Mouse (Mus musculus) gonadal fat pad, adult 2 months (tissue): ENCODE data around the gene Pabpc4. TPM values are rescaled to one million over a fixed set of nuclear protein-coding genes. Genes with fewer than 3 reads are reported as not detected.

ENCODE experiments used
- DNase-seq: peaks from one replicate; pipeline ENCODE4 v3.0.0-alpha.2; 2012; ENCODE audit warnings: low read depth
- polyA plus RNA-seq: library from polyadenylated mRNA; depleted of rRNA; stranded (reverse); fragments of >200 nt; gene quantifications from 2 replicates; pipeline ENCODE4 v1.2.3, GENCODE M21; 2012; rRNA removed

Pabpc4 gene
- polyA plus RNA-seq, 1 experiment, result 58.2 TPM

GRCm38 (mm10) chr4:123342091-123342641 is 80.0 kb downstream of the Pabpc4 start:
- no peak for DNase-seq

GRCm38 (mm10) chr4:123342642-123343470 is 80.7 kb downstream of the Pabpc4 start, which contains the start of gene Bmp8a:
Bmp8a (minus strand) TSS chr4:123343252.
- no peak for DNase-seq

GRCm38 (mm10) chr4:123343471-123343789 is 81.3 kb downstream of the Pabpc4 start:
- DNase-seq, result no peak

Other genes starting within 250 kb of the Pabpc4 start
- gene Trit1, start 245.8 kb upstream of the Pabpc4 start, polyA plus RNA-seq, result 7.3 and 8.5 TPM in 2 replicates
- 0.13 and 0.20 TPM in 2 replicates for gene Bmp8b, start 157.2 kb upstream of the Pabpc4 start, polyA plus RNA-seq
- gene Oxct2b, start 146.1 kb upstream of the Pabpc4 start, polyA plus RNA-seq, result 2.0 and 2.5 TPM in 2 replicates
- 13.5 and 15.4 TPM in 2 replicates for gene Ppie, start 122.4 kb upstream of the Pabpc4 start, polyA plus RNA-seq
- 0.18 and 0.95 TPM in 2 replicates for gene Hpcal4, start 79.1 kb upstream of the Pabpc4 start, polyA plus RNA-seq
- 0.23 and 0.31 TPM in 2 replicates for gene Nt5c1a, start 60.8 kb upstream of the Pabpc4 start, polyA plus RNA-seq
- gene Heyl, start 28.8 kb upstream of the Pabpc4 start, polyA plus RNA-seq, result 7.3 and 8.5 TPM in 2 replicates
- 1.5 and 2.1 TPM in 2 replicates for gene Oxct2a, start 61.3 kb downstream of the Pabpc4 start, polyA plus RNA-seq
- 3.1 and 6.7 TPM in 2 replicates for gene Bmp8a, start 80.9 kb downstream of the Pabpc4 start, polyA plus RNA-seq